Mouse (Mus musculus) CH12F3 (cell line): Measurements from ENCODE around the gene Tefm.
"Not testable (repeated sequence)": the region's sequence is repeated elsewhere in the genome, so short reads cannot be mapped to it uniquely, and the experiment has no call there.

Experiments
- in situ Hi-C: fragments of 300-500 bp; cut with MboI; formaldehyde crosslinking; loops from 2 replicates; pipeline ENCODE4 v1.14.3; 2020; ENCODE audit warnings: low sequenced_read_pairs

The Tefm gene

DNA sequence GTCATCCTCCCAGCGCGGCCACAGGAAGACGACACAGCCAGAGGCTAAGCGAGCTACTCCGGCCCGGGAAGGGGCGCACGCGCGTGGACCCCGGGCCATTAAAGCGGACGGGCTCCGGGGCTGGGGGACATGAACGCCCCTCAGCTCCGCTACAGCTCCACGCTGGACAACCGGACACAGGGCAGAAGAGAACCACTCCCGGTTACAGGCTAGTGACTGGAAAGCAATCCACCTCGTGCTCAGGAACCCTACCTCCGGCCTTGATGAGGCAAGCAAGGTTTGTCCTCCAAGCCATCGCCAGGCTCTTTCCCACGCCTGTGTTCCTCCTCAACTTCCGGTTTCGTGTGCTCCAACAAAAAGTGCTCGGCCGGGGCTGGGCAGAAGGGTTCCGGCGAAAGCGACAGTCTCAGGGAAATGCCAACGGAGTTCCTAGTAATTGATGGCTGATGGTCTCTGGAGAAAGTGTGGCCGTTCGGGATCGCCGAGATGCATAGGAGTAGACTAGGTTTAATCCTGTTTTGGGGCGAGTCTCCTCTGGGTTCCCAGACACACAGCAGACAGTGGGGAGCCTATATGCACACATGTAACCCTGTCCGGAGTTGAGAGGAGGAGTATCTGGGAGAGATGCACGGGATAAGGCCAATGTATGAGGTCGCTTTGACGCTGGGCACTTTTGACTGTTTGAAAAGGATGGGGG lies at the start of gene Tefm:
Gene Tefm, minus strand, starts transcription at position 351 of the 697 bp plus-strand sequence.
- in situ Hi-C loops: no loop called here

- in situ Hi-C loops: no loop called here
Measured at GRCm38 (mm10) chr11:80190280-80190679, 48.3 kb upstream of the Tefm start.

DNA sequence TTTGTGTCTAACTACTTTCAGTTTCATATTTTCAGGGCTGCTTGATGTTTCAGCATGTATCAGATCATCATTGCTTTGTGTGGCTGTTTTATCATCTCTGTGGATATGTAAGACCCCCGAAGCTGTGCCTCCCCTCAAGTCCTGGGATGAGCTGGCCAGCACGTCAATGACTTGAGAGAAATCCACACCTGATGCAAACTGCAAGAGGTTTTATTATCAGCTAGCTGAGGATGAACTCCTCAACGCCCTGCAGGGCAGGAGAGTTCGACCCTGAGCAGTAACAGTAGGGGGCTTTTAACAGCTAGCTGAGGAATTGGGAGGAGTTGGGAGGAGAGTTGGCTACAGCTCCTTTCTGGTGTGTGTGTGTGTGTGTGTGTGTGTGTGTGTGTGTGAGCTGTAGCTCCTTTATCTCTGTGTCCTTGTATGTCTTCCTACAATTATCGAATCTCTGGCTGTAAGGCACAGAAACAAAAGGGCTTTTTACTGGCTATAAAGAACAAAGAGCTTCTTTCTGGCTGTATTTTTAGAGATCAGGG lies 43.5 kb upstream of the Tefm start:
- in situ Hi-C loops: not testable (repeated sequence)

DNA sequence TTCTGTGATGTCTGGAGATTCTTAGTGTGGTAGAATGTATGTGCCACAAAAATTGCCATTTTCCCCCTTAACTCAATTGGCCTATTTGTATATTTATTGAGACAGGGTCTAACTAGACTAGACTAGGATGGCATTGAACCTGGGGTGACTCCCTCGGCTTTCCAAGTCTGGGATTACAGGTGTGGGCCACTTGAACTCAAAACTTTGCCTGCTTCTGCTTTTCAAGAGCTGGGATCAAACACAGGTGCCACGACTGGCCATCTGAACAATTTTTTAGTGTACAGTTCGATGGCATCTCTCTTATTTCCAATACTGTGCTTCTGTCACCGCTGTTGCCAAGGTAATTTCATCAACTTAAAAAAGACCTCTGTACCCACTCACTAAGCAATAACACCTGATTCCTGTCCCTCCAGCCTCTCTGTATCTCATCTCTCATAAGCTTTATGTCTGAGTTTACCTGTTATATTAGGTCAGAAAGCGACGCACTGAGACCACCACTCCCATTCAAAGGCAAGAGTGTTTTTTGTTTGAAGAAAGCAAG lies 42.6 kb upstream of the Tefm start:
- in situ Hi-C loops: no loop called here

DNA sequence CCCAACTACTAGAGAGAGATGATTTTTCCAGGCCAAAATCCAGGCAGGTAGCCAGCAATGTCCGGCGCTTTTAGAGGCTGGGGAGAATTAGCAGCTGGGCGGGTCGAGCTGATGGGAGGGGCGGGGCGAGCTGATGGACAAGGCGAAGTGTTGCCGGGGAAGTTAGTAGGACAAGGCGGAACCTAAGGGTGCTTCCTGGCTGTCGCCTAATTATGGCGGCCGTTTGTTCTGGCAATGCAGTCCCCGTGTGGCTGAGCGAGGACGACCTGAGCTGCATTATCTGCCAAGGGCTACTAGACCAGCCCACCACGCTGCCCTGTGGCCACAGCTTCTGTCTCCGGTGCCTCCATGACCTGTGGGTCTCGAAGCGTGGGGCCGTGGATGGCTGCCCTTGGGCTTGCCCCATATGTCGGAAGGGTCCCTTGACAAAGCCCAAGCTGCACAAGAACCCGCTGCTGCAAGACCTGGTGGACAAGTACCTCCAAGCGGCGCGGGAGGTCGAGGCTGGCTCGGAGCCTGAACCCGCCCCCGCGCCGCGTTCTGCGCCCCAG lies 41.8 kb upstream of the Tefm start, which contains the start of gene Rnf135:
Gene Rnf135, plus strand, starts transcription at position 147 of the 551 bp plus-strand sequence.
- in situ Hi-C loops: no loop called here

GRCm38 (mm10) chr11:80183054-80183704 lies 41.2 kb upstream of the Tefm start:
- in situ Hi-C loops: not testable (repeated sequence)

DNA sequence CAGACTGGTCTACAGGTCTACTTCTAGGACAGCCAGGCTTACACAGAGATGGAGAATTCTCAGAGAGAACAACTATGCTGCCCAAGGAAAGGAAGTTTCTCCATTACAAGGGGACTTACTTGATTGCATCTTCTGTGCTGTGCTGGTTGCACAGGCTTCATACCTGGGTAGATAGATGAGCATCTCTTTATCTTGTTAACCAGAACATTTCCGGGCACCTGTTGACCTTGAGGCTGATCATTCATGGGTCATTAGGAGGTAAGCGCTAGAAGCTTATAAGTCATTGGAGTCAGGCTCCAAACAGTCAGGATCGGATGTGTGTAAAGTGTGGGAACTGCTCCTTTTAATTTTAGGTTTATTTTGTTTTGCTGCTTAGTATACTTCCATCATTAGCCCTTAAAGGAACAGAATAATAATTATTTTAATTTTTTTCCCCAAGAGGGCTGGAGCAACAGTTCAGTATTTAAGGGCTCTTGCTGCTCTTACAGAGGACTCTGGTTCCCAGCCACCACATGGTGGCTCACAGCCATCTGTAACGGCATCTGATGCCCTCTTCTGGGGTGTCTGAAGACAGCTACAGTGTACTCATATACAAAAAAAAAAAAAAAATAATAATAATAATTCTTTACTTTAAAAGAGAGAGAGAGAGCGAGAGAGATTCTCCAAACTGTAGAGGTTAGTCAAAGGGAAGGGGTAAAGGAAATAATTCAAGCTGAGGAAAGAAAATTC lies 39.2 kb upstream of the Tefm start:
- in situ Hi-C loops: no loop called here

DNA sequence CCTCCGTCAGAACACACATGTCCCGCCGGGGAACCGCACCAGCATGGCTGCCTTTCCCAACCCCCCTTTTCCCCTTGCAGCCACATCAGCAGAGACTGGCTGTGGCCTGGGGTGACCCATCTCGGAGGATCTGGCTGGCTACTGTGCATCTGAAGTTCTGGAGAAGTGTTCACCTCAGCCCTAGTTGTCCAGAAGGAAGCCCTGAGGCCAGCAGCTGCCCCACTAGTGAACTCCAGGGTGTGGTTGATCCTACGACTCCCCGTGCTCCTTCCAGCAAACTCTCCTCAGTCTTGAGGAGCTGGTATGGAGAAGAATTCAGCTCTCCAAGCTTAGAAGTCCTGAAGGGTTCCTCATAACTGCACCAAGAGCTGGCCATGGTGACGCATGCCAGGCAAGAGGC lies 36.3 kb upstream of the Tefm start:
- in situ Hi-C loops: no loop called here

DNA sequence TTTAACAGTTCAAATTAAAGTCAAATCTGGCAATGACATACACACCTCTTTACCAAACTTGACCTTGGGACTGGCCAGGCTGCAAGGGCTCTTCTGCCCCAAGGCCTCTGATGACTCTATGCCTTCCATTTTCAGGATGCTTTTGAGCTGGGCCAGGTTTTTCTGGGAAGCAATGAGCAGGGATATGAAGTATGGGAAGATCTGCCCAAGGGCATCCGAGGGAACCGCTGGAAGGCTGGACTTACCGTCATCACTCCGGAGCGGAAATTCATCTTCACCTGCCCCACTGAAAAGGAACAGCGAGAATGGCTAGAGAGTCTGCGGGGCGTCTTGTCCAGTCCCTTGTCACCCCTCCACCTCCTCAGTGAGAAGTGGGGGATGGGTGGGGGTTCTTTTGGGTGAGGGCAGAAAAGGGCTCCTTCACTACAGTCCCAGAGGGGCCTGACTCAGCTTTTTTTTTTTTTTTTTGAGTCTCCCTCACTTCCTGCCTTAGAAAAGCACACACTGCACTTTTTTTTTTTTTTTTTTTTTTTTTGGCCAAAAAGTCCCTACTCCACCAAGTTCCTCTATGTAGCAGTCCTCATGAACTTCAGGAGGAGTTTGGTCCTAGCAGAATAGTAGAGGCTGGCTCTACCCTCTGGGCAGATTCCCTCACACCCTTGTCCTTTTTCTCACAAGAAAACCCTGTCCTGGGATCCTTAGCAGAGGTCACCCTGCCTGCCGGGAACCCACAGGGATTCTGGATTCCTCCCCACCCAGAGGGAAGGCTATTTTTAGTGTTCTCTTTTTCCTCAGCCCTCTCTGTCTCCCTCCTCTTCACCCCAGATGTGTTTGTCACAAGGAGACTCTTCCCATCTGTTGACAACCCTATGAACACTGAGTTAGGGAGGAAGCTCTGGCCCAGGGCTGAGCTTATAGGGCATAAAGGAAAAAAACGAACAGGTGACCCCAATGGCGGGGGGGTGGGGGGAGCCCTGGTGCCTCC lies 35.2 kb upstream of the Tefm start:
- in situ Hi-C loops: no loop called here

- in situ Hi-C loops: no loop called here
Measured at GRCm38 (mm10) chr11:80173963-80174670, 32.1 kb upstream of the Tefm start.

- in situ Hi-C loops: no loop called here
Measured at GRCm38 (mm10) chr11:80171884-80172283, 29.9 kb upstream of the Tefm start.

DNA sequence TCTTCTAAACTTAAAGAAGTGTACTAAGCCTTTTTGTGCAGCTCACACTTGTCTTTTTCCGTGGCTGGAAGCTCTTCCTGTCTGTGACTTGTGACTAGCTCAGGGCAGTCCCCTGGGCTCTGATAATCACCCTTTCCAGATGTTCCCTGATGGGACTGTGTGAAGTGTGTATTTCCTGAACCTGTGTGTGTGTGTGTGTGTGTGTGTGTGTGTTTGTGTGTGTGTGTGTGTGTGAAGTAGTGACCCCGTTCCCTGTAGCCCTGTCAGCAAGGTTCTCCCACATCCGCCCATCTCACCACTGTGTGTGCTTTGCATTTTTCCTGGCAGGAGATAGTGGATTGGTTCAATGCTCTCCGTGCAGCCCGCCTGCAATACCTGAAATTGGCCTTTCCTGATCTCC lies 28.4 kb upstream of the Tefm start:
- in situ Hi-C loops: no loop called here

- in situ Hi-C loops: no loop called here
Measured at GRCm38 (mm10) chr11:80169629-80170028, 27.7 kb upstream of the Tefm start.

DNA sequence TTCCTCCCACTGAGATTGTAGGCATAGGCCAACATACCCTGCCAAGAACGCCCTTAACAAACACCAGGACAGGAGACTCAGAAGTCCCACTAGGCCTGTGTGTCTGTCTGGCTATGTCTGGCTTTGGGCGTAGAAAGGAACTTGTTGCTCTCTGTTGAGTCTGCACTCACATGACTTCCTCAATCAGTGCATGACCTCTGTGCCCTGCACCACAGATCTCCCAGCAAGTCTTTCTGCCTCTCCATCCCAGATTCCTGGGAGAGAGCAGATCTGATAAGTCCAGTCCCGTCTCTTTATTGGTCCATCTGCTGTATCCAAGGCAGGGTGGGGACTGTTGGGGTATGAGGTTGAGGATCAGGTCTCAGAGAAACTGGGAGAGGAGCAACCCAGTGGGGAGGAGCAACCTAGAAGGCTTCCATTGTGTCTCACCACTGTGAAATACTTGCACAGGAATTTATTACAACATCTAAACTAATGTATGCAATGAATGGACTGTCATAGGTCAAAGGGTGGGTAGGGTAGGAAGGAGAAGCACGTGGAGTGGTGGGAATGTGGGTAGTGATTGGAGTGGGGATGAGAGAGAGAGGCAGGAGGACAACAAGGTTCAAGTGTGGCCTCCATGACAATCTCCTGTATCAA lies 26.8 kb upstream of the Tefm start:
- in situ Hi-C loops: no loop called here

- in situ Hi-C loops: no loop called here
Measured at GRCm38 (mm10) chr11:80168121-80168520, 26.1 kb upstream of the Tefm start.

- in situ Hi-C loops: no loop called here
Measured at GRCm38 (mm10) chr11:80164224-80164623, 22.2 kb upstream of the Tefm start.

DNA sequence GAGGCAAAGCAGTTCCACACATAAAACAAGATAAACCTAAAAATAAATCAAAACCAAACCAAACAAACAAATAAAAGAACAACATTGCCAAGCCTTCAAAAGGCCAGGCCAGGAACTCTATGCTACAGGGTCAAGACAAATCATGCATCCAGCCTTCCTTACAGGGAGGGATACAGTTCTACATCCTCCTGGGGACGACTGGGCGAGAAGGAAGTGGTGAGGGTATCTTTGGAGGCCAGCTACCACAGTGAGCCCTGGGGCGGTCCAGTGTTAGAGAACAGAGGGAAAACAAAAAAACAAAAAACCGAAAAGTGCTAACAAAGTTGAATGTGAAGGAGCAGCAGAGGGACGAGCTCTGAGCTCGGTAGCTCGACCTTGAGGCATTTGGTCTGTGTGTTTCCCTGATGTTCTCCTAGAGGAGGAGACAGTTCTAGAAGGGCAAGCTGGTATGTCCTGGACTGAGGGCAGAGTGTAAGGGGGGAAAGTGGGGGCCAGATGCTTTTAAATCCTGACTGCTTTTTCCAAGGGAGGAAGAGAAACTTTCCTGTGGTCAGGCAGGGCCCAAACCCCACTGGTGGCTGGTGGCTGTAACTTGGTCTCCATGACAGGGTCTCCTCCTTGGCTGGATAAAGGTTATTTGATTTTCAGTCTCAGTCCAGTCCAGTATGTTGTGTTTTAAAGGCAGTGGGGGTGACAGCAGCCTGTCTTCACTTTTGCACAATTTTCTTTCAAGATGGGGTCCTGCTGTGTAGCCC lies 21.6 kb upstream of the Tefm start:
- in situ Hi-C loops: no loop called here

- in situ Hi-C loops: no loop called here
Measured at GRCm38 (mm10) chr11:80161041-80161440, 19.1 kb upstream of the Tefm start.
